Mouse (Mus musculus): ENCODE measurements around the gene Gm19345.

The Gm19345 gene

DNA sequence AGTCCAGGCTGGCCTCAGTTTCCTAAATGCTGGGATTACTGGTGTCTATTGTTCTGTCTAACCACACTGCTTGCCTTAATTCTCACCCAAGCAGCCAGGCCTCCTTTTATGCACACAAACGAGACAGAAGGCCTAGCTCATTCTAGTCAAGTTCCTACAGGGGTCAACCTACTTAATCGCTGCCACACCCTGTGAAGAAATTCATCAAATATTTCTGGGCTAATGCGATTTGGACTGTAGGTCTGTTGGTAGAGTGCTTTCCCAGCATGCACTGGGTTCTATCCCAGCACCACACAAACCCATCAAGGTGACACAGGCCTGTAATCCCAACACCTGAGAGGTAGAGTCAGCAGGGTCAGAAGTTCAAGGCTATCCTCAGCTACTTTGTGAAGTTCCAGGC is 22.1 kb upstream of the Gm19345 start:
- DNase-seq = no peak

DNA sequence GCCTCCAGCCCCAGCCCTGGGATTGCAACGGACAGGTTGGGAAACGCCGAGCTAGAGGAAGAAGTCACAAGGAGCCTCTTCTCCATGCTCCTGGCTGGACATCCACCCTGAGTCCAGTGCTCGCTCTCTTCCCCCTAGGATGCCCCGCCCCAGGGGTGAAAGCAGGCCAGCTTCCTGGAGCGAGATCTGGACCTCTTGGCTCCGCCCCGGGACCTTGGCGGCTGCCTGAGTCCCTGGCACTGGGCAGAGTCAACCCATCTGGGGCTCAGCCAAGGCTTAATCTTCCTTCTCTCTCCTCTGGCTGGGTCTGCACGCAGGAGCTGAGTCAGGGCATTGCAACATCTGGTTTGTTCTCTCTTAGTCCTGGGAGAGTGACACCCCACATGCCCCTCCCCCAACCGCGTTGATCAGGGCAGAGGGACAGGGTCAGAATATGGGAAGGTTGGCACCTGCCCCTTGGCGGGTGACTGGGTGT is 21.1 kb upstream of the Gm19345 start:
- peak; percentile 58 for DNase-seq

DNA sequence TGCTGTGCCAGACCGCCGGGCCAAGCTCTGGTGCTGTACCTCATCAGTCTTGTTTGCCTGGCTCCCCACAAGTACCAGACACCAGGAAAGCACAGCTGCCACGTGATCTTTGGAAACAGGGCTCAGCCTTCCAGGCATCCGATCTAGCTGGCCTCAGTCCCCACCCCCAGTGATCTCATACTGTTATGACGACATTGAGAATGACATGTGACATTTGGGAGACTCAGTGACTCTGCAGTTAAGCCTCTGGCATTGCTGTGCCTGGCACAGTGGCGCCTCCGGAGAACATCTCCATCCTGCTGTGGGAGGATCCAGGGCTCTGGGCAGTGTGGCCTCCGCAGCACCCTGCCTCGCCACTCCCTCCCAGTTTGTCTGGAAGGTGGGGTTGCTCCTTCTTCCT is 20.0 kb upstream of the Gm19345 start:
- no peak for DNase-seq

DNA sequence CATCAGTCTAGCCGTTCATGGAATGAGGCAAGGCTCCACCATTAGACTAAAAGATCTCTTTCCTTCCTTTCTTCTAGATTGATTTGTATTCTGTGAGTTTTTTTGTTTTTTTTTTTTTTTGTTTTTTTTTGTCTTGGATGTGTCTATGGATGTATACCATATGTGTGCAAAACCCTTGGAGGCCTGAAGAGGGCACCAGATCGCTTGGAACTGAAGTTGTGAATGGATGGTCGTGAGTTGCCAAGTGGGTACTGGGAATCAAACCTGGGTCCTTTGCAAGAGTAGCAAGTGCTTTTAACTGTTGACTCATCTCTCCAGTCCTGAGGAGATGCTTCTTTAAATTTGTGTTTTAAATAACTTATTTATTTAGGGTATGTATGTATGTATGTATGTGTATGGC is 17.7 kb upstream of the Gm19345 start:
- no peak for DNase-seq

DNA sequence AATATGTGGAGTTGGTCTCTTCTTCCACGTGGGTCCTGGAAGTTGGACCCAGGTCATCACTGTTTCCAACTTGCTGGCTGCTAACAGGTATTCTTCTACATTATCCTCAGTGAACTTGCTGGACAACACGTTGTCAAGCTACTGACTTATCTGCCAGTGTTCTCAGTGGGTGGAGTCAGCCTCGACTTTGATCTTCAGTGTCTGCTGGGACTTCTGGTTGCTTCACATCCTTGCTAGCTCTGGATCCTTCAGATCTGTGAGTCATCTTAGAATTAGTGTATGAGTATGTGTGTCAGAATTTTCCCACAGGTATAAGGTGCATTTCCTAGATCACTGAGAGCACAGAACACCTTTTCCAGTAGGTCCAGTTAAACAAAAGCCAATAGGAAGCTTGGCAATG is 15.0 kb upstream of the Gm19345 start:
- no peak for DNase-seq

DNA sequence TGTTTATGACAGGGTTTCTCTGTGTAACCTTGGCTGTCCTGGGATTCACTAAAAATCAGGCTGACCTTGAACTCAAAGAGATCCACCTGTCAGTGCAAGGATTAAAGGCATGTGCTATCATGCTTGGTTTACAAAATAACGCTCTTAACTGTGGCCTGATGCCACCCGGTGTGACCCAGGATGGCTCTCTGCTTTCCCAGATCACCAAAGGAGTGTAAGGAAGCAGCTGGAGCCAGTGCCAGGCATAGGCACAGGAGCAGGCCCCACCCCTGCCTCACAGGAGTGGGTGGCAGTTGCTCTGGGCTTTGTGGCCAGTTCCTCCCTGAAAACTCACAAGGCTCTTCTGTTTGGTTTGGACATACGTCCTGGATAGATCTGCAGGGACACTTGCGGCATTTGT is 11.4 kb upstream of the Gm19345 start:
- DNase-seq = no peak

DNA sequence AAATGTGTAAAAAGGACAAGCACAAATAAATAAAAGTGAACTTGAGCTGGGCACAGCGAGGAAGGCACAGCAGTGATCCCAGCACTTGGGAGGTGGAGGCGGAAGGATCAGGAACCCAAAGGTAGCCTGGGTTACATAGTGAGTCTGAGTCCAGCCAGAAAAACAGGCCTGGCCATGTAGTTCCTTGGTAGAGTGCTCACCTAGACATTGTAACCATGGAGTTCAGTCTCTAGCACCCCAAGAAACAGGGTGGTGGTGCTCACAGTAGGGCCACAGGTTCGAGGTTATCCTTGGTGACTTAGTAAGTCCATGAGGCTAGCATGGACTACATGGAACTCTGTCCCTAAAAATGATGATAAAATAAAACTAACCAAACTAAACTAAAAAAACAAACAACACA is 10.9 kb upstream of the Gm19345 start:
- DNase-seq = no peak

DNA sequence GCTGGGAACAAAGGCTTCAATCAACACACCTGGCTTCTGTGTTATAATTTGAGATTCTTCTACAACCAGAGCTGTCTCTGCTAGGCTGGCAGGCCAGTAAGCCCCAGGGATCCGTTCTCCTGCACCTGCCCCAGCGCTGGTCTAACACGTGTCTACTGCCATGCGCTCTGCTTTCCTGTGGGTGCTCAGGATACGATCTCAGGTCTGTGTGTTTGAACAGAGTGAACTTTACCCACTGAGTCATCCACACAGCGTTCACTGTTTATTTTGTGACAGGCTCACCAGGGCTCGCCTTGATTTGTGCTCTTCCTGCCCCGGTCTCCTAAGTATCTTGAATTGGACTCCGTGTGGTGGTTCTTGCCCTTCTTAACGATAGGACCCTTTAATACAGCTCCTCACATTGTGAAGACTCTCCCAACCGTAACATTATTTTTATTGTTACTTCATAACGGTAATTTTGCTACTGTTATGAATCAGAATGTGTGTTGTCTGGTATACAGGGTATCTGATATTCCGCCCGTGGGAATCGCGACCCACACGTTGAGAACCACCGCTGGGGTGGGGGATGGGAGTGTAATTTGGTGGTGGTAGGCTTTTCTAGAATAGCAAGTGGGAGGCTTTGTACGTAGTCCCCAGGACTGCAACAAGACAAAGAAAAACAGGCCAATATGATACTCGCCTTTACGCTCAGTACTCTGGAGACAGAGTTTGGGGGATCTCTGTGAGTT is 10.0 kb upstream of the Gm19345 start:
- peak; percentile 44 for DNase-seq

DNA sequence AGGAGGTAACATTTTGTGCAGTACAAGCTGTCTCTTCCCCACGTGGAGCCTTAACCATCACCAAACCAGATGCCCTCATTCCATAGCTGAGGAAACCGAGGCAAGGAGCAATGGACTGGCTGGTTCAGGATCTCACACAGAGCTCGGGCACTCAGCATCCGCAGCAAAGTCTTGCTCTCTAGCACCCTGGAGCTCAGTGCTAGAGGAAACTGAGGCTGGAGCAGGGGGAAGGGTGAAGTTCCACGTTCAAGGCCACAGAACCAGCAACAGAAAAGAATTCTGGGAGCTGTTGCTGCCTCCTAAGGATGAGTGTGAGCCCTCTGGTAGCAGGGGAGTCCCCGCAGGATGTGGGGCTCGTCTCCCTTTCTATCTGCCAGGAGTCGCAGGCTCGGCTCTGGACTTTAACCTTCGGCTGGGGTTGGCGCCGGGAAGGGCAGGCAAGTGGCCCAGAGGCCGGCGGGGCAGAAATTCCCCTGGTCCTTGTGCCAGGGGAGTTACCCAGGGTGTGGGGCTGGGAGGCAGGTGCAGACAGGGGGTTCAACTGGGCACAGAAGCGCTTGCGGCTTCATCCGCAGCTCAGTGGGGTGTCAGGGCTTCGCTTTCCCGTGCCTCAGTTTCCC is 8.8 kb upstream of the Gm19345 start:
- DNase-seq = peak; percentile 39

DNA sequence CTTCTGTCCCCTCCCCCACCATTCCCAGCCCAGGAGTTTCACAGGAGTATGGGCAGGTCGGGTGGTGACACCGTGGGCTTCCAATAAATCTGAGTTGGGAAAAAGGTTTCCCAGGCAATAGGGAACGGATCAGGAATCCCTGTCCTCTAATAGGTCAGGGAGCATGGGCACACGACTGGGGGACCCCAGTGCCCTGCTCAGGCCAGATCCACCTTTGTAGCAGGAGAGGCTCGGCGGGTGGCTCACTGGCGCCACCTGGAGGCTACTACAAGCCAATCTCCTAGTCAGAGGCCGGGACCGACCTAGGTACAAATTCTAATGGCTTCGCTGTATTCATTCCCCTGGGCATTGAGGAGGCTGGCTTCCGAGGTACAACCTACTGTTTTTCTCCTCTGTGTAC is 8.2 kb upstream of the Gm19345 start:
- DNase-seq = peak; percentile 70

DNA sequence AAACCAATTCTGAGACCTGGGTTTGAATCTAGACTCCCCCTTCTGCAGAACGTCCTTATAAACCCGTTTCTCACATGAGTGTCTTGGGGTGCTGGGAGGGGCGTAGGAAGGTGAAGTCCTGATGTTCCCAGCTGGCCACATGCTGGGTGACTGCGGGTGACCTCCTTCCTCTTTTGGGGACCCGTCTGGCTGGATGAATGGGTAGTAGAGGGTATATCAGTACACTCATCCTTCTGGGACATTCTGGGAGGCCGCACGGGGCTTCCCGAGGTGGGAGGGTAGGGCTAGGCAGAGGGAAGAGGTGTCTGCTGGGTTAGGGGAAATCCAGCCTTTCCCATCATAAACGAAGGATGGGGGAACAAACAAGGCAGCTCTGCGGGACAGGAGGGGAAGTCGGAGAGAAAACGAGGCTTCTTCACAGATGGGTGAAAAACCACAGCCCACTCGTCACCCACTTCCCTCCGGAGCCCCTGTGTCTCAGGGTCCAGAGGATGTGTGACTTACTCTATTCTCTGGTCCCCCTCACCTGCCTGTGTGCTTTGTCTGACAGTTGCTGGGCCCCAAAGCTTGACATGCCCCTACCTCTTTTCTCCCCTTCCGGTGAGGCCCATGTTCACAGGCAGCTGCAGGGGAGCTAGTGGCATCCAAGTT is 7.2 kb upstream of the Gm19345 start:
- DNase-seq = no peak

DNA sequence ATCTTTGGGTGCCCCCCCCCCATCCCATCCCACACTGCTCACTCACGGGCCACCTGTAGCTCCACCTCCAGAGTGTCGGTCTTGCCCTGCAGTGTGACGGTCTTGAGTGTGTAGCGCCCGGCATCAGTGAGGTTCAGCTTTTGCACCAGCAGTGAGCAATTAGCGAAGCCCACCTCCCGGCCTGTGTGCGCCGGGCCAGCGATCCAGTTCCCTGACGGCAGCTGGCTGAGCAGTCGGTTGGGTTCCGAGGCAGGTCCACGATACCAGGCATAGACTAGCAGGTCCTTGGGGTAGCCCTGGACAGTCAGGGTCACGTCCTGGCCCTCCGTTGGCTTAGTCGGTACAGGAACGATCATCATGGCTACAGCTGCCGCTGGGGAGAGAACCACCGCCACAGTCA is 1.7 kb downstream of the Gm19345 start:
- DNase-seq = no peak

DNA sequence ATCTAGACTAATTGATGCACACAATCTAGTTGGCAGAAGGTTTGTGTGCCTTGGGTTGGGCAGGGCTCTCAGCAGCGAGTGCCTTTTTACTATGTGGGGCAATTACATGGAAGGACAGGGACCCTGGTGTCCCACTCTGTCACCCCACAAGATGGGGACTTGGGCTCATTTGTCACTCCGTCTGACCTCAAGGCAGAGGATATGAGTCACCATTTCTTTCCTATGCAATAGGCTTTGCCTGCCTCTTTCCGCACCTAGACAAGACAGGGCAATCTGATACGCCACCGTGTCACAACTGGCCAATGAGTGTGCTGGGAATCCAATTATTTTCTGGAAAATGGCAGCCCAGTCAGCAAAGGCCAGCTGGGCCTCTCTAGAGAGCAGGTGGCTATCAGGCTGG is 3.9 kb downstream of the Gm19345 start:
- DNase-seq = no peak

DNA sequence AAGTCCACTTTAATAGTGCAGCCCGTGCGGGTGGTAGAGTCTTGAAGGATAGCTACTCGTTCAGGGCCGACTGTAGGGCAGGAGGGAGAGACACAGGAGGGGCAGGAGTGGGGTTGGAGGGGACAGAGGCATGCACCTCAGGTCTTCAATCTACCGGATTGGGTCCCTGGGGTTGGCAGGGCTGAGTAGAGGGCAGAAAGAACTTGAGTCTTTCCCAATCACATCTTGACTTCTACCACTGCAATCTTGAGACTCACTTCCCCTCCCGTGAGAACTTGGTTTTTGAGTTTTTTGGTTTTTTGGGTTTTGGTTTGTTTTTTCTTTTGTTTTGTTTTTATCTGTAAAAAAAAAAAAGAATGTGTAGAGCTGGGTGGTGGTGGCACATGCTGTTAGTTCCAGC is 4.5 kb downstream of the Gm19345 start:
- no peak for DNase-seq

DNA sequence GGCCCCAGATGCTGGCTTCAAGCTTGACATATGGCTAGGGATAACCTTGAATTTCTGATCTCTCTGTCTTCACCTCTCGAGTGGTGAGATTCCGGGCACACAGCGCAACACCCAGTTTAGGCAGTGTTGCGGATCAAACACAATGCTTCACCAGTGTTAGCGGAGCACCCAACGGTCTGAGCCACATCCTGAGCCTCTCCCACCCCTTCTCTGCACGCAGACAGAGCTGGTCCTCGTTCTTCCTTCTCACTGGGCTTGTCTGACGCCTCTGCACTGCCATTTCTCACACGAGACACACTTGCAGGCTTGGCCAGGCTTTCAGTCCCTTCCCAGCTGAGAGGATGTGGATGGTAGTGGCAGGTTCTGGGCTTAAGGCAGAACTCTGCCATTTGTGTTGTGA is 7.9 kb downstream of the Gm19345 start:
- DNase-seq = no peak

DNA sequence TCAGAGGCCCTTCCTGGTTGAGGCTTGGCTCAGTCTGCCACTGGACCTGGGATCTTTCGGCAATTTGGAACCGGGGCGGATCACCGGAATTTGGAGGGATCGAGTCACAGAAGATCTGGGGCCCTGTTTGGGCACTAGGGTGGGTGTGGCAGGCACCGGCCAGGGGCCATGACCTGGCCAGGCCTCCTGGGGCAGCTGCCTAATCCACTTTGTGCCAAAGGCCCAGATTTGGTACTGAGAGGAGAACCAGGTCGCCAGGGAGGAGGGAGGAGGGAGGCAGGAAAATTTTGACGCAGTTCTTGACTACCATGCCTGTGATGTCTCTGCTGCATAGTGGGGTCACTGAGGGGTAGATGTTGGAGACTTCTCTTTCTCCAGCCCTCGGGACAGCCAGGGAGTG is 9.4 kb downstream of the Gm19345 start, which contains the start of gene Ceacam16:
TSS of gene Ceacam16 (minus strand) at position 101 of the 400 bp plus-strand sequence.
- no peak for DNase-seq

DNA sequence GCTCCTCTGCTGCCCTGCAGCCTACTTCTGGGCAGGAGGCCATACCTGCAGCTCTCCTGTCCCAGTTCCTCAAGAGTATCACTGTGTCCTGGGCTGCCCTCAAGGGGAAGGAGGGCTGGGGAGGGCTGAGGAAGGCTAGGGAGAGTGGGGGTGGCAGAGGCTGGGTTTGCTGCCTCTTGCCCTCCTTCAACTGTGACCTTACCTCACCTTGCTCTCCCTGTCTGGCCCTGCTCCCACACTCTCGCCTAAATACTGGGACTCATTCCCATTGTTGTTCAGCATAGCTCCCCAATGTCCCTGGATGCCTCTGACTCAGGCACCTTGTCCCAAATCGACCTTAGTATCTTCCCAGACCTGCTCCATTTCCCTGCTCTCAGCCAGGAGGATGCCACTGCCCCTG is 12.4 kb downstream of the Gm19345 start:
- DNase-seq = no peak

DNA sequence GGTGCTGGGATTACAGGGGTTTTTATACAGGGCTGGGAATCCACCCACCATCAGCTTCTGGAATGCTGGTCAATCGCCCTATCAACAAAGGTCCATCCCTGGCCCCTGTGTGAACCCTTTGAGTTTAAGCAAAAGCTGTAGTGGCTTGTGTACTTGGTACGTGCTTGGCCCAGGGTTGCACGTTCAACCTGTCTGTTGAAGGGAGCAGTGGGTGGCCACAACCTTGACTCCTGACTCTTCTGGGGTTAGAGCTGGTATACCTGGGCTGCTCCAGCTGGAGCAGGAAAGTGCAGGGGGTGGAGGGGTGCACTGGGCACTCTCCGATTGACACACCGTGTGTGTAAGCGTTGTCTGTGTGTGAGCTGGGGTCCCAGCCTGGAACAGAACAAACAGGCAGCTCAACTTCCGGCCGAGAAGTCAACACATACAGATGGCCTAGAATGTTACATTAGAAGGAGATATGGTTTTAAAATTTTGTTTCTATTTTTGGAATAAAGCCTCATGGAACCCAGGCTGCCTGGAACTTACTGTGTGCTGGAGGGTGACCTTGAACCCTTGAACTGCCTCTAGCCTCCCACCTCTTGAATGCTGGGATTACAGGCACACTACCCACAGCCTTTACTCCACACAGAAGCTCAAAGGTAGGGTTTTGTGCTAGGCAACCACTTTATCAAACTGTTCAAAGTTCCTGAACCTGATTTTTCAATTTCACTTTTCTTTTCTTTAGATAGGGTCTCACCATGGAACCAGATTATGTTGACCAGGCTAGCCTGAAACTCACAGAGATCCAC is 13.6 kb downstream of the Gm19345 start:
- DNase-seq = no peak

DNA sequence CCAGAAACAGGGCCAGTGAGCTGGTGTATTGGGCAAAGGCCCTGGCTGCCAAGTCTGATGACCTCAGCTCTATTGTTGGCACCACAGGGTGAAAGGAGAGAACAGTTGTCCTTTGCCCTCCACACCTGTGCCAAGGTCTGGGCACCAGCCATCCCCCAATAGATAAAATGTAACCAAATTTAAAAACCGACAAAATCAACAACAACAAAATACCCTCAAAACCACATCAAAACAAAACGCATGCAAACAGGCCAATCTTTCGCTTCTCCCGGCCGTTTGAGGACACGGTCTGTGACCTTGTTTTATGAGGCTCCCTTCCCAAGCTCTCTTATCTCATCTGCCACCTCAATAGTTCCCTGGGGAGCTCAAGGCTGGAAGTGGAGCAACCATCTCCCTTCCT is 14.7 kb downstream of the Gm19345 start:
- DNase-seq = no peak

DNA sequence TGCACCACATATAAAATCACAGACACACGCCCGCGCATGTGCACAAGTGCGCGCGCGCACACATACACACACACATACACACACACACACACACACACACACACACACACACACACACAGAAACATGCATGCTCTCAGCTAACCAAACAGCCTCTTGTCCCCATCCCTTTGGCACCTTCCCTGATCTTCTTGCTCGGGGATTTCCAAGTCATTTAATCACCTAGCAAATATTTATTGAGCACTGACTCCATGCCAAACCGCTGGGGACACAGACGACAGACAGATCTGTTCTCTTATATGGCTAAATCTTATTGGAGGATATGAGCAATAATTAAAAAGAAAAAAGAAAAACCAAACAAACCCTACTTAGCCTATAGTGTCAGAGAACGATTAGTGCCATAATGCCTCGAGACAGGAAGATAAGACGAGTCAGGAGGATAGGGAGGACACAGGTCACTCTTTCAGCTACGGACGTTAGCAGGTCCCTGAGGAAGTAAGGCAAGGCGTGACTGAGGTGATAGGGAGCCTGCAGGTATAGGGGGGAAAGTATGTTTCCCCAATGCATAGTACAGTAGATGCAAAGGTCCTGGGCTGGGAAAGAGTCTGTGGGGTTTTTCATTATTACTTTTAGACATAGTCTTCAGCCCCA is 16.1 kb downstream of the Gm19345 start:
- DNase-seq = no peak

DNA sequence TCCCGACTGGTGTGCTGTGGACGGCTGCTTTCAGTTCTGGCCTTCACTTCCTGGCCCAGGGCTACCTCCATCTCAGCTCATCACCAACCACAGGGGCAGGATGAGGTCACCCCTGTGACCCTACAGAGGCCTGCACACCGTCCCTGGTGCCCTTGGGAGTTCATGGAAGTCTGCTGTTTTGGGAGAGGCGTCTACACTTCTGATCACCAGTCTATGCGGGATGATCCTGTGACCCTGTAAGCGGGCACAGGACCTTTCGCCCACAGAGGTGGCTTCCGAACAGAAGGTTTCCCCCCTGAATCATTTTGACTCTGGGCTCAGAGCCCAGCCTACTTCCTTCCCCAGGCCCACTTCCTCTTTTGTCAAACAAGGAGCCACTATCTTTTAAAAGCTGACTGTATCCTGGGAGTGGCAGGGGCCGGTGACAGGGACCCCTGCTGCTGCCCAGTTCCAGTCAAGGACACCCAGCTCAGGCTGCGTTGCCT is 19.4 kb downstream of the Gm19345 start:
- DNase-seq = peak; percentile 20

DNA sequence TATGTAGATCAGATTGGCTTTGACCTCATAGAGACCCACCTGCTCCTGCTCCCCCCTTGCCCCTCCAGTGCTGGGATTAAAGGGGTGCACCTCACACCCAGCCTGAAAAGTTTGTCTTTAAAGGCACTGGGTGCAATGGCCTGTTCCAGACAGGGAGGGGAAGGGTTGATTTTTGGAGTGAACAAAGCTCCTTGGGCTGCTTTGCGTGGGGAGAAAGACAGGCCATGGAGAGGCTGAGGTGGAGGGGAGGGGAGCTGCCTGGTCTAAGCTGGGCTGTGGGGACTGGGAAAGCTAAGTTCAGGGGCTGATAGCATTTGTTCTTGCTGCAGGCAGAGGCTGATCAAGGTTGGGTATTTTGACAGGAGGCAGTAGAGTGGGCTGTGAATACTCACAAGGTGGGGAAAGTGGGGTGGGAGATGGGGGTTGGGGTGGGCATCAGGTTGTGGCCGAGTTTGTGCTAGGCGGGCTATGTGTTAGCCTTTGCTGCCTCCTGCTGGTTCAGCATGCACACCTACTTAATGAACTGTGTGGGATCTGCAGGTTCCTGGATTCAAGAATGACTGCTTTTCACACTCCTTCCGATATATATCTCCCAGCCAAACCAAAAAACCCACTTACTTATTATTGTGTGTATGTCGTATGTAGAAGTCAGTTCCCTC is 20.3 kb downstream of the Gm19345 start:
- peak; percentile 32 for DNase-seq
